ENCODE assay signal across 8 mouse cellular contexts in genomic region chr11:69099915-69100345, GRCm38 (mm10). TPM values are rescaled to one million over a fixed set of nuclear protein-coding genes. Genes with fewer than 3 reads are reported as not detected.
A peak's percentile ranks its signal among the peaks of the same experiment; 100 is the strongest.
DNase-seq lines count a peak whose midpoint lies in the region; ATAC-seq and TF ChIP-seq lines count a peak whose summit lies in the region.

No protein-coding gene starts in this region.

- peak; percentile 36; the same call in 1 of the 2 replicates for ATAC-seq in cerebellum, adult (ENCODE audit: insufficient number of reproducible peaks, low FRiP score, low TSS enrichment)
- peak; percentile 29 for ATAC-seq in forebrain, embryonic 14.5 days
- ATAC-seq in lung, embryonic 14.5 days (ENCODE audit: insufficient read depth), result peak; percentile 16
- ATAC-seq in neutrophil, adult 5-6 weeks (ENCODE audit: extremely low read depth, insufficient number of reproducible peaks, low FRiP score, poor library complexity, severe bottlenecking), result peak; percentile 7

- TF ChIP-seq EP300 in ES-Bruce4 (IDR thresholded peaks at IDR 0.05; ENCODE audit: insufficient read depth, low read depth, low read length), result no peak

- H3K4me1 ChIP-seq in ES-Bruce4 (ENCODE audit: control insufficient read depth, insufficient read depth, low read length), result no peaks in the 10 kb centered on the region
- H3K4me1 ChIP-seq in forebrain, embryonic 14.5 days (ENCODE audit: control insufficient read depth, insufficient read depth, low read length), result peaks cover 40% of the 10 kb centered on the region
- H3K4me1 ChIP-seq in lung, embryonic 14.5 days (ENCODE audit: insufficient read depth), result peaks cover 32% of the 10 kb centered on the region

- DNase-seq in forebrain, embryonic 14.5 days (ENCODE audit: low spot score), result peak; percentile 90
- DNase-seq in heart, postnatal 10 days, result peak; percentile 96 to 97
- DNase-seq in kidney, postnatal 4 days, result peak; percentile 94 to 95
- peak; percentile 96 for DNase-seq in lung, embryonic 14.5 days
- DNase-seq in testis, postnatal 14 days (ENCODE audit: low spot score), result peak; percentile 85

- intact Hi-C loops in heart, postnatal 10 days (cut with DNase I), result loop anchor here (2.0 to 10.0 kb wide), 2 partner anchors 15 to 315 kb away; partner anchors contain the start of gene Kdm6b

- no peak for TF ChIP-seq POLR2A in ES-Bruce4 (IDR thresholded peaks at IDR 0.05; ENCODE audit: insufficient read depth, low read length)

- H3K4me3 ChIP-seq in ES-Bruce4 (ENCODE audit: low read depth, low read length), result peak overlapping the region; percentile 79
- peak overlapping the region; percentile 46 for H3K4me3 ChIP-seq in forebrain, embryonic 14.5 days (ENCODE audit: low read depth, low read length)
- peak overlapping the region; percentile 55 for H3K4me3 ChIP-seq in lung, embryonic 14.5 days (ENCODE audit: low read depth, low read length)

- peak overlapping the region; percentile 84 for H3K4me2 ChIP-seq in forebrain, embryonic 14.5 days (ENCODE audit: low read length)
- peak overlapping the region; percentile 97 for H3K4me2 ChIP-seq in lung, embryonic 14.5 days

- no peak overlapping the region for H3K27ac ChIP-seq in ES-Bruce4 (ENCODE audit: insufficient read depth, low read length)
- peak overlapping the region; percentile 63 for H3K27ac ChIP-seq in forebrain, embryonic 14.5 days (ENCODE audit: low read depth, low read length)
- H3K27ac ChIP-seq in lung, embryonic 14.5 days (ENCODE audit: low read depth), result peak overlapping the region; percentile 98

- TF ChIP-seq CTCF in ES-Bruce4 (IDR thresholded peaks at IDR 0.05; ENCODE audit: low read depth, low read length), result no peak
- no peak; the same call in 1 of the 2 replicates for TF ChIP-seq CTCF in lung, embryonic 14.5 days (IDR thresholded peaks at IDR 0.05; ENCODE audit: low read depth)

- no peaks in the 10 kb centered on the region for H3K27me3 ChIP-seq in ES-Bruce4 (ENCODE audit: control insufficient read depth, insufficient read depth, low read length, poor library complexity, severe bottlenecking)
- no peaks in the 10 kb centered on the region for H3K27me3 ChIP-seq in forebrain, embryonic 14.5 days (replicated peaks; ENCODE audit: control insufficient read depth, insufficient read depth, low read length)
- no peaks in the 10 kb centered on the region for H3K27me3 ChIP-seq in lung, embryonic 14.5 days (ENCODE audit: insufficient read depth, low read length)

- H3K36me3 ChIP-seq in ES-Bruce4 (ENCODE audit: control insufficient read depth, insufficient read depth, low read length, poor library complexity, severe bottlenecking), result peaks cover 22% of the 10 kb centered on the region
- H3K36me3 ChIP-seq in forebrain, embryonic 14.5 days (ENCODE audit: control insufficient read depth, insufficient read depth, low read length), result peaks cover 41% of the 10 kb centered on the region
- peaks cover 46% of the 10 kb centered on the region for H3K36me3 ChIP-seq in lung, embryonic 14.5 days (ENCODE audit: insufficient read depth)

- WGBS in forebrain, embryonic 14.5 days, result under 1% methylated on average over 23 of the region's 23 CpGs
- under 1% methylated on average over 23 of the region's 23 CpGs for WGBS in lung, embryonic 14.5 days

- H3K9ac ChIP-seq in ES-Bruce4 (ENCODE audit: low read depth, poor library complexity, severe bottlenecking), result peak overlapping the region; percentile 65
- H3K9ac ChIP-seq in forebrain, embryonic 14.5 days (ENCODE audit: low read length), result peak overlapping the region; percentile 71
- H3K9ac ChIP-seq in lung, embryonic 14.5 days, result peak overlapping the region; percentile 73

- H3K9me3 ChIP-seq in ES-Bruce4 (replicated peaks; ENCODE audit: control insufficient read depth, insufficient read depth, low read length, poor library complexity, severe bottlenecking), result no peaks in the 10 kb centered on the region
- H3K9me3 ChIP-seq in forebrain, embryonic 14.5 days (replicated peaks; ENCODE audit: control insufficient read depth, low read length), result no peaks in the 10 kb centered on the region
- H3K9me3 ChIP-seq in lung, embryonic 14.5 days (ENCODE audit: low read depth, low read length), result no peaks in the 10 kb centered on the region

RNA-seq across cellular contexts. Expression of gene Per1, which starts 4.9 kb away (rescaled TPM):
- polyA plus RNA-seq in ES-Bruce4 (2011; ENCODE audit: insufficient read depth, insufficient read length, low read depth, missing spikeins), result 25.0 and 29.3 TPM in 2 replicates
- 6.8 and 11.6 TPM in 2 replicates for polyA plus RNA-seq in forebrain, embryonic 14.5 days (2014; fragmentation: Nextera tagmentation; extraction: Ambion mirVana)
- total RNA-seq in heart, postnatal 10 days (2021), result 100 to 1,000 TPM in 1 of 2 experiments, 10 to 100 TPM in 1; 61.4 to 101 TPM
- 15.4 and 23.7 TPM in 2 replicates for polyA plus RNA-seq in lung, embryonic 14.5 days (2014; fragmentation: Nextera tagmentation; extraction: Ambion mirVana)
- 28.9 and 36.1 TPM in 2 replicates for total RNA-seq in neutrophil, adult 5-6 weeks (2017)

RNA-seq across cellular contexts. Expression of gene Vamp2, which starts 11.6 kb away (rescaled TPM):
- 39.5 and 41.6 TPM in 2 replicates for polyA plus RNA-seq in ES-Bruce4 (2011; ENCODE audit: insufficient read depth, insufficient read length, low read depth, missing spikeins)
- 124 and 188 TPM in 2 replicates for polyA plus RNA-seq in forebrain, embryonic 14.5 days (2014; fragmentation: Nextera tagmentation; extraction: Ambion mirVana)
- 10 to 100 TPM; 71.1 to 85.8 TPM for total RNA-seq in heart, postnatal 10 days (2021)
- 64.0 and 64.2 TPM in 2 replicates for polyA plus RNA-seq in lung, embryonic 14.5 days (2014; fragmentation: Nextera tagmentation; extraction: Ambion mirVana)
- total RNA-seq in neutrophil, adult 5-6 weeks (2017), result 108 and 111 TPM in 2 replicates

RNA-seq across cellular contexts. Expression of gene Hes7, which starts 20.3 kb away (rescaled TPM):
- not detected in 2 replicates for polyA plus RNA-seq in ES-Bruce4 (2011; ENCODE audit: insufficient read depth, insufficient read length, low read depth, missing spikeins)
- 0.23 and 0.24 TPM in 2 replicates for polyA plus RNA-seq in forebrain, embryonic 14.5 days (2014; fragmentation: Nextera tagmentation; extraction: Ambion mirVana)
- total RNA-seq in heart, postnatal 10 days (2021), result under 1 TPM; 0.17 to 0.34 TPM
- polyA plus RNA-seq in lung, embryonic 14.5 days (2014; fragmentation: Nextera tagmentation; extraction: Ambion mirVana), result 0.57 and 0.68 TPM in 2 replicates
- total RNA-seq in neutrophil, adult 5-6 weeks (2017), result 0.23 TPM in 1 of 2 replicates, not detected in the other

RNA-seq across cellular contexts. Expression of gene 9130213A22Rik, which starts 22.5 kb away (rescaled TPM):
- not detected in 2 replicates for polyA plus RNA-seq in ES-Bruce4 (2011; ENCODE audit: insufficient read depth, insufficient read length, low read depth, missing spikeins)
- polyA plus RNA-seq in forebrain, embryonic 14.5 days (2014; fragmentation: Nextera tagmentation; extraction: Ambion mirVana), result 0.14 TPM in 2 replicates
- total RNA-seq in heart, postnatal 10 days (2021), result under 1 TPM; 0.42 to 0.60 TPM
- polyA plus RNA-seq in lung, embryonic 14.5 days (2014; fragmentation: Nextera tagmentation; extraction: Ambion mirVana), result 0.19 and 0.41 TPM in 2 replicates
- total RNA-seq in neutrophil, adult 5-6 weeks (2017), result 0.23 and 0.74 TPM in 2 replicates

RNA-seq across cellular contexts. Expression of gene Aloxe3, which starts 25.8 kb away (rescaled TPM):
- polyA plus RNA-seq in ES-Bruce4 (2011; ENCODE audit: insufficient read depth, insufficient read length, low read depth, missing spikeins), result 1.7 and 2.0 TPM in 2 replicates
- polyA plus RNA-seq in forebrain, embryonic 14.5 days (2014; fragmentation: Nextera tagmentation; extraction: Ambion mirVana), result 0.94 and 2.1 TPM in 2 replicates
- not detected for total RNA-seq in heart, postnatal 10 days (2021)
- polyA plus RNA-seq in lung, embryonic 14.5 days (2014; fragmentation: Nextera tagmentation; extraction: Ambion mirVana), result 0.09 and 0.17 TPM in 2 replicates
- total RNA-seq in neutrophil, adult 5-6 weeks (2017), result 0.25 TPM in 1 of 2 replicates, not detected in the other
